Mouse (Mus musculus): ENCODE results near the gene Abhd17b.

DNA sequence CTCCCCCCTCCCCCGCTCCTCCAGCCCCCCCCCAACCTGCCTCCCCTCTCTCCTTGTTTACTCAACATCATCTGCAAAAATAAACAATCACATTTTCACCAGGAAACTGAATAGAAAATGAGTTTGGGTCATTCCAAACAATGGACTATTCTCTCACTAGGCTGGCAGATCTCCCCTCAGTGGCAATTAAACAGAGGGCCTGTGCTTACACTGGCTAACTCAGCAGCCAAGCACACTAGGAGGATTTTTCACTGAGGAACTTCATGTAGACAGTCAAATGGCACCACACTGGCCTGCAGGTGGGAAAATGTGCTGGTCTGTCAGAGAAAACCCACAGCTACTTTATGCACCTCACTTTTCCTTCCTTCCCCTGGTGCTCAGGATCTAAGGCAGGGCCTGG, 23.5 kb upstream of the Abhd17b start:
- TF ChIP-seq NRF1 (IDR thresholded peaks at IDR 0.05; ENCODE audit: low read depth, low read length) (no peak), POLR2A (IDR thresholded peaks at IDR 0.05; ENCODE audit: low read depth, low read length) (no peak), CTCF (conservative IDR thresholded peaks at IDR 0.05 in 1 of 2, IDR thresholded peaks at IDR 0.05 in 1 of 2; ENCODE audit: low read depth in 2 of 2, low read length in 2 of 2) (no peak), CHD1 (IDR thresholded peaks at IDR 0.05; ENCODE audit: low read depth, low read length) (no peak), PAX5 (IDR thresholded peaks at IDR 0.05; ENCODE audit: low read length) (no peak), E2F4 (IDR thresholded peaks at IDR 0.05; ENCODE audit: insufficient replicate concordance, low read depth, low read length) (no peak), CHD2 (IDR thresholded peaks at IDR 0.05; ENCODE audit: low read length) (no peak), TBP (conservative IDR thresholded peaks at IDR 0.05; ENCODE audit: low read depth, low read length) (no peak), MAX (IDR thresholded peaks at IDR 0.05; ENCODE audit: low read length) (no peak), JUN (IDR thresholded peaks at IDR 0.05; ENCODE audit: insufficient read depth, low read depth, low read length) (no peak), POLR2AphosphoS2 (IDR thresholded peaks at IDR 0.05; ENCODE audit: low read depth, low read length) (no peak)
